Mouse (Mus musculus): ENCODE data around the gene Lsamp.

- TF ChIP-seq GATA1 (IDR thresholded peaks at IDR 0.05; ENCODE audit: borderline replicate concordance, low read length) (no peak), FLI1 (IDR thresholded peaks at IDR 0.05; ENCODE audit: low read length) (no peak)
These were observed 1118.6 kb downstream of the Lsamp start for GRCm38 (mm10) chr16:41102805-41103204.
